Mouse (Mus musculus): ENCODE measurements around the gene Gm2696.
"Not testable (repeated sequence)": the region's sequence is repeated elsewhere in the genome, so short reads cannot be mapped to it uniquely, and the experiment has no call there.

- TF ChIP-seq CTCF (IDR thresholded peaks at IDR 0.05; ENCODE audit: borderline replicate concordance, insufficient read depth, low read depth, low read length); POLR2A (IDR thresholded peaks at IDR 0.05; ENCODE audit: borderline replicate concordance, insufficient read depth, low read length): not testable (repeated sequence)
Observed at GRCm38 (mm10) chr10:77776844-77777243, 37.6 kb upstream of the Gm2696 start, which contains the start of gene Gm7138.
